Mouse (Mus musculus) kidney, adult 2 months (tissue): ENCODE data around the gene Sort1.

Source experiments
- CTCF ChIP-seq: fragments of 200-500 bp; conservative IDR thresholded peaks from 2 replicates; pipeline ENCODE4 v1.5.1; 2011; ENCODE audit warnings: low read depth, mild to moderate bottlenecking, control low read depth, low read length, moderate library complexity, mixed read lengths; ENCODE audit not compliant: insufficient read depth, insufficient read length
- POLR2A ChIP-seq: fragments of 200-500 bp; IDR thresholded peaks from one replicate; pipeline ENCODE4 v1.6.1; 2011; ENCODE audit warnings: low read depth, low read length, control low read depth

- TF ChIP-seq CTCF = no peak
- TF ChIP-seq POLR2A = no peak
Observed at GRCm38 (mm10) chr3:108285078-108285711, 1.3 kb downstream of the Sort1 start.
